In genomic region chr13:73490564-73491170, GRCm38 (mm10) we compare ENCODE assay signal across 10 mouse cellular contexts. TPM values are rescaled to one million over a fixed set of nuclear protein-coding genes. Genes with fewer than 3 reads are reported as not detected.
DNase-seq lines count a peak whose midpoint lies in the region; TF ChIP-seq lines count a peak whose summit lies in the region.
"Had no signal": no experiment of that assay in that cellular context is flagged by ENCODE, and none has a peak within 500 bp of the region (broad histone marks: within the 10 kb centered on the region; RNA-seq: fewer than 3 reads in every experiment).

No protein-coding gene starts in this region.

- H3K4me3 ChIP-seq in layer of hippocampus, adult 2 months = no peak overlapping the region
- H3K4me3 ChIP-seq: limb, embryonic 10.5 days had no signal

- DNase-seq in layer of hippocampus, adult 2 months (ENCODE audit: low spot score in 2 of 2) = no peak
- no peak for DNase-seq in layer of hippocampus, postnatal 25 days (ENCODE audit: extremely low spot score in 1 of 2, low spot score in 1 of 2)
- peak; percentile 84 for DNase-seq in 416B (ENCODE audit: low read depth)
- peak; percentile 25 for DNase-seq in Muller cell, postnatal 12 days (ENCODE audit: inconsistent ontology term)
- DNase-seq in cerebellum, postnatal 25 days = peak; percentile 83 to 85
- DNase-seq in heart, postnatal 4 days = no peak
- DNase-seq in kidney, postnatal 10 days = no peak
- DNase-seq: gastrocnemius, postnatal 25 days; thymus, adult 2 months had no signal

- H3K27ac ChIP-seq in layer of hippocampus, adult 2 months = peak overlapping the region; percentile 29; the same call in 1 of the 2 replicates
- H3K27ac ChIP-seq: limb, embryonic 10.5 days had no signal

- no peak for TF ChIP-seq CTCF in layer of hippocampus, adult 2 months (conservative IDR thresholded peaks at IDR 0.05)

RNA-seq across cellular contexts. Expression of gene Lpcat1, which starts 23.7 kb away (rescaled TPM):
- total RNA-seq in layer of hippocampus, adult 2 months (2021) = 10 to 100 TPM; 36.6 to 39.5 TPM
- total RNA-seq in layer of hippocampus, postnatal 25 days (2021) = 10 to 100 TPM; 37.6 to 42.4 TPM
- total RNA-seq in heart, postnatal 4 days (2021) = 10 to 100 TPM; 12.7 to 14.2 TPM

RNA-seq across cellular contexts. Expression of gene Slc6a3, which starts 45.9 kb away (rescaled TPM):
- under 1 TPM in 1 of 2 experiments, not detected in 1; 0.20 TPM for total RNA-seq in layer of hippocampus, adult 2 months (2021)
- total RNA-seq in layer of hippocampus, postnatal 25 days (2021) = under 1 TPM; 0.21 to 0.30 TPM
- not detected for total RNA-seq in heart, postnatal 4 days (2021)
- total RNA-seq: gastrocnemius, postnatal 25 days had no signal

Comparison
In these comparisons a context has a peak if more than half of its experiments do, and no peak if none do; other contexts are left out.
1. DNase-seq: peak in 416B (single experiment), Muller cell, postnatal 12 days (single experiment) and cerebellum, postnatal 25 days (2 of 2); none in layer of hippocampus, adult 2 months (0 of 2), layer of hippocampus, postnatal 25 days (0 of 2), heart, postnatal 4 days (single experiment) and kidney, postnatal 10 days (single experiment).